Mouse (Mus musculus) forebrain, postnatal 0 days (tissue): ENCODE data around the gene Amdhd2. TPM values are rescaled to one million over a fixed set of nuclear protein-coding genes. Genes with fewer than 3 reads are reported as not detected.

Experiments used
- ATAC-seq: fragments of 200-750 bp; cut with Nextera tagmentation; 2 replicates; pipeline ENCODE4 v1.8.0; 2017; ENCODE audit warnings: mild to moderate bottlenecking, moderate library complexity
- DNase-seq: peaks from one replicate; pipeline ENCODE4 v3.0.0-alpha.2; 2015
- H3K27ac ChIP-seq: fragments of 300-500 bp; sonication (generic); 2 replicates; pipeline ENCODE4 v1.5.1; 2014; ENCODE audit warnings: low read depth, mild to moderate bottlenecking, antibody characterized with exemption, low read length, moderate library complexity, mixed read lengths
- H3K27me3 ChIP-seq: fragments of 300-500 bp; sonication (generic); 2 replicates; pipeline ENCODE4 v1.6.1; 2014; ENCODE audit warnings: mild to moderate bottlenecking, low read length, mixed read lengths; ENCODE audit not compliant: insufficient read depth
- H3K36me3 ChIP-seq: fragments of 300-500 bp; sonication (generic); 2 replicates; pipeline ENCODE4 v1.6.1; 2014; ENCODE audit warnings: mild to moderate bottlenecking, moderate library complexity; ENCODE audit not compliant: insufficient read depth
- H3K4me1 ChIP-seq: fragments of 300-500 bp; sonication (generic); 2 replicates; pipeline ENCODE4 v1.6.1; 2014; ENCODE audit warnings: antibody characterized with exemption; ENCODE audit not compliant: insufficient read depth
- H3K4me2 ChIP-seq: fragments of 300-500 bp; sonication (generic); 2 replicates; pipeline ENCODE4 v1.6.1; 2014; ENCODE audit warnings: low read depth, mild to moderate bottlenecking, moderate library complexity
- H3K4me3 ChIP-seq: fragments of 300-500 bp; sonication (generic); 2 replicates; pipeline ENCODE4 v1.5.1; 2014; ENCODE audit warnings: low read depth, low read length, mixed read lengths
- H3K9ac ChIP-seq: fragments of 300-500 bp; sonication (generic); 2 replicates; pipeline ENCODE4 v1.6.1; 2014; ENCODE audit warnings: mild to moderate bottlenecking
- H3K9me3 ChIP-seq: fragments of 300-500 bp; sonication (generic); 2 replicates; pipeline ENCODE4 v1.6.1; 2016; ENCODE audit warnings: low read length
- CTCF ChIP-seq: sonication (generic); IDR thresholded peaks from 2 replicates; pipeline ENCODE4 v1.5.1; 2016; ENCODE audit warnings: antibody characterized with exemption, control low read depth, low read depth
- WGBS: fragments of 180-500 bp; shearing (Covaris S2); extraction: QIAGEN DNeasy Blood & Tissue Kit; methylation state at CpG from one replicate; pipeline ENCODE4 v1.1.7; 2014; 5-methylcytosine and 5-hydroxymethylcytosine counted together
- polyA plus RNA-seq: library from polyadenylated mRNA; unstranded; fragments of >200 nt; fragmentation: Nextera tagmentation; extraction: Ambion mirVana; gene quantifications from 2 replicates; pipeline ENCODE4 v1.2.1, GENCODE M21; 2015
- total RNA-seq: library from RNA; depleted of rRNA; stranded (reverse); fragments of >200 nt; gene quantifications from 2 replicates; pipeline ENCODE4 v1.2.3, GENCODE M21; 2014

The Amdhd2 gene
- total and polyA plus RNA-seq, 2 experiments from 2014 or later = 34.5 to 47.6 TPM

DNA sequence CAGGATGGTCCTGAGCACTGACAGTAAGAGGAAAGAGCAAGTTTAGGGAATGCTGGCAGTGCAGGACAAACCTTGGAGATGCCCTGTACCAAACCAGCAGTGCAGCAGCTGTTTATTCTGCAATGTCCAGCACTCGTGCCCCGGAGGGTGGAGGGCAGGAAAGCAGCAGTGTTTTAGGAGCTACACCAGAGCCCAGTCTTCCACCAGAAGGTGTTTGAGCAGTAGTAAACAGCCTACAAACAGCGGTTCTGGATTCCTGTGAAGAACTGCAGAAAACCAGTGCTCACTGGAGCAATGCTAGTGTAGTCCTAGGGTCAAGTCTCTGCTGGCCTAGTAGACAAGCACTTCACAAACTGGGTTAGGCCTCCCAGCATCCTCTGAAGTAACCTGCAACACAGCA, 10.7 kb upstream of the Amdhd2 start:
- ATAC-seq (no peak), DNase-seq (no peak)
- 77% methylated on average over 3 of the region's 3 CpGs for WGBS
- Histone ChIP-seq H3K27ac (no peak overlapping the region), H3K9ac (no peak overlapping the region), H3K27me3 (no peaks in the 10 kb centered on the region), H3K4me3 (no peak overlapping the region), H3K4me1 (peaks cover 5% of the 10 kb centered on the region; the same call in 1 of the 2 replicates), H3K4me2 (no peak overlapping the region), H3K36me3 (peaks cover 3% of the 10 kb centered on the region; the same call in 1 of the 2 replicates), H3K9me3 (no peaks in the 10 kb centered on the region)
- no peak for TF ChIP-seq CTCF

DNA sequence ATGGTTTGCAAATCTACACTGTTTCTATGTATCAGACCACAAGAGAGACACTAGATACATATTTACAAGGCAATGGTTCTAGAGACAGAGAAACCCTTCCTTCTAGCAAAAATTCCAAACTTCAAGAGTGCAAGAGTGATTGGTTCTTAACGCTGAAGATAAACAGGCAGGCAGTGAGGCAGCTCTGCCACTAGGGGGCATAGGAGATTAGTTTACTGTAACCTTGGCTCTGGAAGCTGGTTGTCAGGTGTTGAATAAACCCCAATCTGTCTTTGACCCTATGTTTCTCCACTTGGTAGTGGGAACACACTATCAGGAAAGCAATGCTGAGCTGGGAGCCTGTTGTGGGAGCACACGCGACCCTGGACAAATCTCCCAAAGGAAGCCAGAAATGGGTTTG, 9.9 kb upstream of the Amdhd2 start:
- peak; percentile 89 for DNase-seq
- no peak for ATAC-seq

DNA sequence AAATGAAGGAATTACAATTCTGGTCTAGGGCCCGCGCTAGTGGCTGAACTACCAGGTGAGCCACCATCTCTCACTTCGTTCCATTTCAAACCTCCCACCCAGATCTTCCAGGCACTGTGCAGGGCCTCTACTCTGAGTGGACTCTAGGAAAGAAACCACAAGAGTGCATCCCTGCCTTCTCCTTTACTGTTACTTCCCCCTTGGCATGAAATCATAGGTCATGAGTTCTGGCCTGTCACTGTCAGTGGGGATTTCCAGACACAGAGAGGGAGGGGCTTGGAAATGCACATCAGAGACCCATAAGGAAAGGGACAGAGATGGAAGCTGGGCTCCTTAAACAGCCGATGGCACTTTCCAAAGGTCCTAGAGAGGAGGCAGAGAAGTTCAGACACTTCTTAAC, 8.2 kb upstream of the Amdhd2 start:
- no peak for TF ChIP-seq CTCF
- ATAC-seq (no peak), DNase-seq (no peak)
- Histone ChIP-seq H3K4me3 (no peak overlapping the region), H3K27ac (no peak overlapping the region), H3K9ac (no peak overlapping the region), H3K4me1 (peaks cover 17% of the 10 kb centered on the region), H3K9me3 (no peaks in the 10 kb centered on the region), H3K4me2 (no peak overlapping the region), H3K27me3 (no peaks in the 10 kb centered on the region), H3K36me3 (peaks cover under 1% of the 10 kb centered on the region)
- WGBS = 91% methylated on average over 4 of the region's 4 CpGs

More for the DNA sequence above, 9.9 kb upstream of the Amdhd2 start:
- no peak overlapping the region for H3K27ac ChIP-seq
- no peak overlapping the region for H3K4me2 ChIP-seq
- peaks cover 5% of the 10 kb centered on the region; the same call in 1 of the 2 replicates for H3K4me1 ChIP-seq
- no peaks in the 10 kb centered on the region for H3K36me3 ChIP-seq
- H3K27me3 ChIP-seq = no peaks in the 10 kb centered on the region
- no peaks in the 10 kb centered on the region for H3K9me3 ChIP-seq
- WGBS = 3% methylated on average over 3 of the region's 3 CpGs
- no peak overlapping the region for H3K4me3 ChIP-seq
- no peak overlapping the region for H3K9ac ChIP-seq
- peak; percentile 96 for TF ChIP-seq CTCF

DNA sequence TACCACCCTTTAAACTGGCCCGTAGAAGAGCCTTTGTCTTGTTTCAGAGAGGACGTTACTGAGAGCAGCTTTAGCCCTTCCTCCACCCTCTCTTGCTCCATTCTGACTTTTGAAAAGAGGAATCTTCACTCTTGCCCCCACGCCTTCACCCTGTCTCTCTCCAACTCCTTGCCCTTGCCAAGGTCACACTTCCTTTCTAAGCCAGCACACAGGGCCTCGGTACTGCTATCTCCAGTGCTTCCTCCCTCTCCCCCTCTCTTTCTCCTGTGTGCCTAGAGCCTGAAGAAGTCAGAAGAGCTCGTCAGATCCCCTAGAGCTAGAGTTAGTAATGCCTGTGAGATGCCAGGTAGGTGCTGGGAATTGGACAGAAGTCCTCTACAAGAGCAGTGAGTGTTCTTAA, 7.2 kb upstream of the Amdhd2 start:
- Histone ChIP-seq H3K9ac (no peak overlapping the region), H3K27me3 (no peaks in the 10 kb centered on the region), H3K4me3 (no peak overlapping the region), H3K36me3 (peaks cover 5% of the 10 kb centered on the region), H3K27ac (no peak overlapping the region), H3K4me2 (no peak overlapping the region), H3K9me3 (no peaks in the 10 kb centered on the region), H3K4me1 (peaks cover 17% of the 10 kb centered on the region)
- 81% methylated on average over 5 of the region's 5 CpGs for WGBS
- TF ChIP-seq CTCF = no peak
- DNase-seq (no peak), ATAC-seq (no peak)

DNA sequence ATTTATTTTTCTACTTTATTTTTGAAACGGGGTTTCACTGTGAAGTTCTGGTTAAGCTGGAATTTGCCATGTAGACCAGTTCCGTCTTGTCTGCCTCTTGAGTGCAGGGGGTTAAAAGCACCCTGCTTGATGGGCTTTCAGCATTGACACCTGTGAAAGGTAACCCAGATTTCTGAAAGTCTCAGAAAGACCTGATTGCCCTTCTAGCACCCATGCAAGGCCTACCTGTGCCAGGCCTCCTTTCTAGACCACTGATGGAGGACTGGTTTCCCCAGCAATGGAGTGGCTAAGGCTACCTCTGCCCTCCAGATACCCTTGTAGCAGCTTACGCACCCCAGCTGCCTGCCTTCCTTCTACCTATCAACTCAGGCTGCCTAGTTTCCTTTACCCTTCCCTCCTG, 6.6 kb upstream of the Amdhd2 start:
- Histone ChIP-seq H3K9me3 (no peaks in the 10 kb centered on the region), H3K27ac (peak overlapping the region; percentile 97), H3K36me3 (peaks cover 10% of the 10 kb centered on the region), H3K4me3 (peak overlapping the region; percentile 73), H3K4me1 (peaks cover 17% of the 10 kb centered on the region), H3K9ac (peak overlapping the region; percentile 94), H3K27me3 (no peaks in the 10 kb centered on the region), H3K4me2 (peak overlapping the region; percentile 78)
- WGBS = 64% methylated on average over 3 of the region's 3 CpGs
- TF ChIP-seq CTCF = no peak
- ATAC-seq (no peak), DNase-seq (no peak)

DNA sequence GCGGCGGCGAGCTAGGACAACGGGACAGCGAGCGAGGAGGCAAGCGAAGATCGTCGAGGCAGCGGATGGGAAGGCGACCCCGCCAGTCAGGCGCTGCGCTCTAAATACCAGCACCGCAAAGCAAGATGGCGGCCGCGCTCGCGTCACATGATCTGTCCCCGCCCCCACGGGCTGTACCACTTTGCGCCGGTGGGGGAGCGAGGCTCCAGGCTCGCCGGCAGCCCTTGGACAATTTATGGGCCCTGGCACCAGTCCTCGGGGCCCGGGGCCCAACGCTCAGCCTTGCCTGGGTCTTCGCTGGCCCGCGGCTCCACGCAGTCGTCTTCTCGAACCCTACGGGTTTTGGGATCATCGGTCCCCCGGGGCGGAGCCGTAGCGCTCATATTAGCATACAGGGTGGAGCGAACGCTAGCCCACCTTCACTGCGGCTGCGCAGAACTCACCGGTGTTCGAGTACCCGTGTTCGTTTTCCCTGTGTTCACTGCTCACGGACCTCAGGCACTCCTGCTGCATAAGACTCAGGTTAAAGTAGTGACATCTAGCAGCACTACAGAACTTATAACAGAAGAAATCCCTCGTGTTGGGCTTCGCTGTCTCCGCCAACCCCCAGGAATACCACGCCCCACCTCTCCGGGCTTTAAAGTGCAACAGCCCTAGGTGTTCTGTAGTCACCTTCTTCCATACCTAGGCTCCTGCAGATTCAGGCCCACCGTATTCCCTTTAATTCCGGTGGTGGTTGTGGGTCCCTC, 5.9 kb upstream of the Amdhd2 start, which contains the start of gene Atp6v0c:
Gene Atp6v0c, minus strand, starts transcription at position 386 of the 749 bp plus-strand sequence.
- no peaks in the 10 kb centered on the region for H3K9me3 ChIP-seq
- WGBS = under 1% methylated on average over 57 of the region's 58 CpGs
- peak; percentile 59 for TF ChIP-seq CTCF

DNA sequence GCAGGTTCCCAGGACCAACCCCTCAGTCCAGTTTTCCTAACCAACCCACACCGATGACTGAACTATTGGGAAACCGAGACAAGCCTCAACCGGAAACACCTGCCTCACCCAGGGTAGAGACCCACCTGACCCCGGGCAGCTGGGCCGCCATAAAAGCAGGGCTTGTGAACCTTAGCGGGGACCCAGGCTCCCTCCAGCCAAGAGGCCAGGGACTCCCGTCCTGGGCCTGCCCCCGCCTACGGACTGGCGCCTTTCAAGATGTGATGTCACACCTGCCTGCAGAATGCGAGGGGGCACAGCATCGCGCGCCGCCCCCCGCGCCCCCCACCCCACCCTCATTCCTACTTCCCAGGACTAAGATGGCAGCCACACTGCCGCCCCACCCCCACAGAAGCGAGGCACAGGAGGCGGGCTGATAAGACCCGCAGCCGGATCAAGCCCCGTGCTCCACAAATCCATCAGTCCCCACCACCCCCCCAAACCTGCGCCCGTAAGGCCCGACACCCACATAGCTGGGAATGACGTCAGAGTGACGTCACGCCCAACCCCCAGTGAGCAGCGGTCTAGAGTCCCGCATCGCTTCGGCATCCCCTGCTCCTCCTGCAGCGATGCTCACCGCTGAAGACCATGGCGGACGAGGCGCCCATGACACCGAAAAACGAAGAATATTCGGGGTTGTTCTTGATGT, 5.2 kb upstream of the Amdhd2 start:
- peak overlapping the region; percentile 73 for H3K4me3 ChIP-seq
- H3K27ac ChIP-seq = peak overlapping the region; percentile 97
- TF ChIP-seq CTCF = no peak
- H3K9ac ChIP-seq = peak overlapping the region; percentile 94
- H3K27me3 ChIP-seq = no peaks in the 10 kb centered on the region
- WGBS = under 1% methylated on average over 41 of the region's 41 CpGs
- H3K36me3 ChIP-seq = peaks cover 13% of the 10 kb centered on the region
- H3K4me2 ChIP-seq = peak overlapping the region; percentile 78
- H3K9me3 ChIP-seq = no peaks in the 10 kb centered on the region
- DNase-seq = peak; percentile 89
- H3K4me1 ChIP-seq = peaks cover 17% of the 10 kb centered on the region
- peak; percentile 69 for ATAC-seq

More for the DNA sequence above, 5.9 kb upstream of the Amdhd2 start, which contains the start of gene Atp6v0c:
- peak within 1 kb of the TSS; percentile 73 for H3K4me3 ChIP-seq
- peak within 1 kb of the TSS; percentile 78 for H3K4me2 ChIP-seq
- H3K27ac ChIP-seq = peak within 1 kb of the TSS; percentile 97
- H3K9ac ChIP-seq = peak within 1 kb of the TSS; percentile 94
- H3K27me3 ChIP-seq = no peaks in the 10 kb centered on the region
- H3K4me1 ChIP-seq = peaks cover 17% of the 10 kb centered on the region
- ATAC-seq = peak; percentile 93
- H3K36me3 ChIP-seq = peaks cover 13% of the 10 kb centered on the region
- DNase-seq = peak; percentile 98
